Mouse (Mus musculus) forebrain, embryonic 11.5 days (tissue): ENCODE measurements around the gene Slc12a8. TPM values are rescaled to one million over a fixed set of nuclear protein-coding genes. Genes with fewer than 3 reads are reported as not detected.

Experiments used
- ATAC-seq: fragments of 200-750 bp; cut with Nextera tagmentation; replicated peaks from 2 replicates; pipeline ENCODE4 v1.8.0; 2017; ENCODE audit warnings: moderate TSS enrichment; ENCODE audit not compliant: low FRiP score
- DNase-seq: peaks from one replicate; pipeline ENCODE4 v3.0.0-alpha.2; 2017; ENCODE audit warnings: low spot score
- H3K27ac ChIP-seq: fragments of 300-500 bp; sonication (generic); 2 replicates; pipeline ENCODE4 v1.5.1; 2014; ENCODE audit warnings: low read depth, low read length
- H3K27me3 ChIP-seq: fragments of 300-500 bp; sonication (generic); 2 replicates; pipeline ENCODE4 v1.6.1; 2014; ENCODE audit warnings: mild to moderate bottlenecking, low read length, mixed read lengths; ENCODE audit not compliant: control insufficient read depth, insufficient read depth
- H3K36me3 ChIP-seq: fragments of 300-500 bp; sonication (generic); 2 replicates; pipeline ENCODE4 v1.6.1; 2014; ENCODE audit warnings: mild to moderate bottlenecking, low read length, moderate library complexity, mixed read lengths; ENCODE audit not compliant: control insufficient read depth, insufficient read depth
- H3K4me1 ChIP-seq: fragments of 300-500 bp; sonication (generic); replicated peaks from 2 replicates; pipeline ENCODE4 v1.6.1; 2014; ENCODE audit warnings: low read length, mixed read lengths; ENCODE audit not compliant: control insufficient read depth, insufficient read depth
- H3K4me2 ChIP-seq: fragments of 300-500 bp; sonication (generic); 2 replicates; pipeline ENCODE4 v1.6.1; 2014; ENCODE audit warnings: low read depth, mild to moderate bottlenecking, low read length, moderate library complexity, mixed read lengths; ENCODE audit not compliant: severe bottlenecking
- H3K4me3 ChIP-seq: fragments of 300-500 bp; sonication (generic); 2 replicates; pipeline ENCODE4 v1.5.1; 2014; ENCODE audit warnings: low read depth, low read length
- H3K9ac ChIP-seq: fragments of 300-500 bp; sonication (generic); 2 replicates; pipeline ENCODE4 v1.6.1; 2014; ENCODE audit warnings: low read length
- H3K9me3 ChIP-seq: fragments of 300-500 bp; sonication (generic); 2 replicates; pipeline ENCODE4 v1.6.1; 2016; ENCODE audit warnings: low read length, mixed read lengths; ENCODE audit not compliant: control insufficient read depth
- WGBS: fragments of 180-500 bp; shearing (Covaris S2); extraction: QIAGEN DNeasy Blood & Tissue Kit; methylation state at CpG from one replicate; pipeline ENCODE4 v1.1.7; 2014; 5-methylcytosine and 5-hydroxymethylcytosine counted together
- polyA plus RNA-seq: library from polyadenylated mRNA; unstranded; fragments of >200 nt; fragmentation: Nextera tagmentation; extraction: Ambion mirVana; gene quantifications from 2 replicates; pipeline ENCODE4 v1.2.1, GENCODE M21; 2014

The Slc12a8 gene
- polyA plus RNA-seq, 1 experiment from 2014 or later: 1.3 TPM

DNA sequence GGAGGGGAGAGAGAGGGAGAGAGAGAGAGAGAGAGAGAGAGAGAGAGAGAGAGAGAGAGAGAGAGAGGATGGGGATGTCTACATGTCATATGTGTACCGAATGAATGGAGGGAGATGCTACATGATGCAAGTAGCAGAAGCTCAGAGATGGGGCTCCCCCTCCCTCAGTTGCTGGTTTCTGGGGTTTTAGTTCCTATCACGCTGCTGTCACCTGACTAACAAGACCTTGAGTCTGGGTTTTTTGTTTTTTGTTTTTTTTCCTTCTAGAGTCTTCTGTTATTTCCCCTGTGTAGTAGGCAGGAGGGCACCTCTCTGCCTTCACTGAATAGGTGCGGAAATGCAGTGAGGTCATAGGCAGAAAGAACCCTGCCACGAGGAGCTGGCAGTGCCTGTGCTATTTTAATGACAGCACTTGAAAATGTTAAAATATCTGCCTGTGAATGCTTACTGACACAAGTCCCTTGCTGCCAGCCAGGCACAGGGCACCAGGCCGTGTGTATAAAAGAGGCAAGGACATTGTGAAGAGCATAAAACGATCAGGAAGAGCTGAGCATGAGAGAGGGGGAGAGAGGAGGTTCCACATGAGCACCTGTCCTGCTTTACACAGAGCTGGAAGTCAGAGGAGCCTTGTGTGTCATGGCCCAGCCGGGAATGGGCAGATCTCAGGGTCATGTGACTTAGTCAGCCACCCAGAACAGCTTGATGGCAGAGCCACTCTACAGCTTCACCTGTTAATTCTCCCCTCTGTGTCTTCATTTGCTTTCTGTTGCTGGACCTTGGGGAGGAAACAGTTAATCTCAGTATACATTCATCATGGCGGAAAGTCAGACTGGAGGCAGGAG, 89.8 kb downstream of the Slc12a8 start:
- H3K4me3 ChIP-seq: no peak overlapping the region
- no peaks in the 10 kb centered on the region for H3K27me3 ChIP-seq
- no peaks in the 10 kb centered on the region; the same call in 1 of the 2 replicates for H3K9me3 ChIP-seq
- no peaks in the 10 kb centered on the region for H3K36me3 ChIP-seq
- H3K4me1 ChIP-seq: peaks cover 8% of the 10 kb centered on the region; the same call in 1 of the 2 replicates
- peak overlapping the region; percentile 35; the same call in 1 of the 2 replicates for H3K9ac ChIP-seq
- peak overlapping the region; percentile 96 for H3K27ac ChIP-seq
- H3K4me2 ChIP-seq: no peak overlapping the region; the same call in 1 of the 2 replicates
- 26% methylated on average over 8 of the region's 8 CpGs for WGBS
- ATAC-seq: peak; percentile 26
- DNase-seq: no peak

DNA sequence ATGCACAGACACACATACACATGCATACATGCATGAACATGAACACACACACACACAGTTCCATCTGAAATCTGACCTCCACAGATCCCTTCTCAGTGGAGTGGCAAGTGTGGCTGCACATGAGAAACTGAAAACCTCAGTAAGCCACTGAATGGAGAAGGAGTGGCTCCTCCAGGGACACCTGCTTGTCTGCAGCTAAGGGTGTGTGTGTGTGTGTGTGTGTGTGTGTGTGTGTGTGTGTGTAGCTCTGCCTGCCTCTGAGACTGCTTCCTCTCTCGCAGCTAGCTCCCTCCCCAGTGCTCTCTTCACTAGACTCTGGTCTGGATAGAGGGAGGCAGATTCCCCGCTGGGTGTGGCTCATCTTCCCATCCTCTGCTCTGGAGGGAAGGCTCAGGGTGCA, 92.4 kb downstream of the Slc12a8 start:
- H3K4me2 ChIP-seq: no peak overlapping the region
- no peaks in the 10 kb centered on the region for H3K36me3 ChIP-seq
- DNase-seq: no peak
- no peaks in the 10 kb centered on the region for H3K9me3 ChIP-seq
- WGBS: 69% methylated on average over 2 of the region's 2 CpGs
- H3K27me3 ChIP-seq: no peaks in the 10 kb centered on the region
- H3K27ac ChIP-seq: no peak overlapping the region
- no peak overlapping the region for H3K4me3 ChIP-seq
- no peak for ATAC-seq
- H3K4me1 ChIP-seq: peaks cover 8% of the 10 kb centered on the region; the same call in 1 of the 2 replicates
- H3K9ac ChIP-seq: no peak overlapping the region

DNA sequence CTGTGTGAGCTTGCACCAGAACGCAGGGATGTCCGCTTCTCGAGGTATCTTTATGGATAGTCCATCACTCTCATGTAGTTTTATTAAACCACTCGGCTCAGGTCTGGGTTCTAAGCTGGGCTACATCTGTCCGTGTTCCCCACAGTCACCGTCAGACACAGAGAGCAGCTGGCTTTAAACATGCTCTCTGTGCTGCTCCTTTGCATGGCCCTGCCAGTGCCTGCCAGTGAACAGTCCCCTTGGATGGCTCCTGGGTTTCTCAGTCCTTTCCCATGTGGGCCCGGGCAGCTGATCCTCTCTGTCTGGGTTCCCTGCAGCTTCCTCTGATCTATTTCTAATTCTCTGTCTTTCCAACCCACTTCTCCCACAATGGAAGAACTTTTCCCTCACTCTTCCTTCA, 93.3 kb downstream of the Slc12a8 start:
- no peak overlapping the region for H3K4me2 ChIP-seq
- H3K4me3 ChIP-seq: no peak overlapping the region
- no peaks in the 10 kb centered on the region for H3K27me3 ChIP-seq
- no peaks in the 10 kb centered on the region for H3K36me3 ChIP-seq
- DNase-seq (no peak), ATAC-seq (no peak)
- H3K9me3 ChIP-seq: no peaks in the 10 kb centered on the region
- no peak overlapping the region; the same call in 1 of the 2 replicates for H3K9ac ChIP-seq
- peaks cover 8% of the 10 kb centered on the region; the same call in 1 of the 2 replicates for H3K4me1 ChIP-seq
- H3K27ac ChIP-seq: no peak overlapping the region
- WGBS: 86% methylated on average over 7 of the region's 7 CpGs

DNA sequence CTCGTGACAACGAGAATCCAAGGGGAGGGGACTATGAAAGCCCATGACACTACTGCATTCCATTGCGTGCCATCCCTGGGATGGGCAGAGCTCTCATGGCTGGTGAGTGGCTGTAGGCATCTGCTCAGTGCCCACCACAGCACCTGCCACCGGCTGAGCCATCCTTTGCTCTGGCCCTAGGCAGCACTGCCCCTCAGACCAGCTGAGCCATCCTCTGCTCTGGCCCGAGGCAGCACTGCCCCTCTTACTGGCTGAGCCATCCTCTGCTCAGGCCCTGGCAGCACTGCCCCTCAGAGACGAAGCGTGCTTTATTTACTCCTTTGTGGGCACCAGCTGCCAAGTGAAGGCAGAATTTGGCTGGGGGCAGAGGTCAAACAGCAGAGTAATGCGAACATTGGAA, 94.2 kb downstream of the Slc12a8 start:
- Histone ChIP-seq H3K4me3 (no peak overlapping the region), H3K36me3 (no peaks in the 10 kb centered on the region), H3K9me3 (no peaks in the 10 kb centered on the region), H3K4me1 (peaks cover 9% of the 10 kb centered on the region; the same call in 1 of the 2 replicates), H3K4me2 (no peak overlapping the region), H3K27ac (no peak overlapping the region), H3K27me3 (no peaks in the 10 kb centered on the region), H3K9ac (no peak overlapping the region)
- ATAC-seq (no peak), DNase-seq (no peak)
- WGBS: 82% methylated on average over 8 of the region's 8 CpGs

DNA sequence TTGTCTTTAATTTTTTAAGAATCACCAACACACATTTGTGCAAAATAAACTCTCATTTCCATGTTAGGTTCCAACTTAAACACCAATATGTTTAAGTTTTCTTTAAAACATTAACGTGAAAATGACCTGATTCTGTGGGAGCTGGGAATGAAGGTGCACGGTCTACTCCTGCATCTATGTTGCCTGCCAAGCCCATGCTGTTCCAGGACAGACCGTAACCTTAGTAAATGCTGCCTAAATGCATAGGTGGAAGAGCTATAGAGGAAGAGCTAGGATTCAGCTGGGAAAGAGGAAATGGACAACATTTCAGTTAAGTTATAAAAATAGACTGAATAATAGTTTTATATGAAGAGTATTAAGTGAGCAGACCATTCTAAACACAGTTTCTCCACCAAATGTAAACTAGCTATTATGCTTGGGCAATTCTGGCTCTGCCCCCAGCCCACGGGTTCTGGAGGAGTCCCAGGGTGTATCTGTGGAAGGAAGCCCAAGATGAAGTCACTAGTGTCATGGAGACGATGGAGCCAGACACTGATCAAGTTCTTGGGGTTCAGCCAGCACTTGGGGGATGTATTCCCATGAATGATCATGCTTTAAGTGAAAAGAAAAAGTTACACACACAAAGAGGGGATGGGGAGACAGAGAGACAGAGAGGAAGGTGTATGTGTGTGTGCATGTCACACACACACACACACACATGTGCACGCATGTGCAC, 95.1 kb downstream of the Slc12a8 start:
- 93% methylated on average over 6 of the region's 6 CpGs for WGBS
- ATAC-seq (no peak), DNase-seq (no peak)
- Histone ChIP-seq H3K4me3 (no peak overlapping the region), H3K36me3 (no peaks in the 10 kb centered on the region), H3K4me1 (peaks cover 3% of the 10 kb centered on the region; the same call in 1 of the 2 replicates), H3K9me3 (no peaks in the 10 kb centered on the region), H3K27me3 (no peaks in the 10 kb centered on the region), H3K9ac (no peak overlapping the region), H3K27ac (no peak overlapping the region), H3K4me2 (no peak overlapping the region)

DNA sequence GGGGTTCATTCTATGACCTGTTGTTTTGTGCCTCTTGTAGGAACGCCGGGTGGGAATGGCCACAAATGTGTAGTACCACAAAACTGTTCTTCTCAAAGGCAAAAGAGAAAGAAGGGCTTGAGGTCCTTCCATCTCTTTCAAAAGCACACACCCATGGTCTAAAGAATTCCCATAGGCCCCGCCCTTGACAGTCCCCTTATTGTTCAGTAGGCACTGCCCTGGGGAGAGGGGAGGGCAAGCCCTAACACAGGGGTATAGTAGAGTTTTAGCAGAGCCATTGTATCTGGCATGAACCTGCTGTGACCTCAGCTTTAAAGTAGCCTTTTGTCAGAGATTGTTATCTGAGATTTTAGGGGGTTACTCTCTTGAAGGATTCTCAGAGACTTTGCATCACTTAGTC, 98.9 kb downstream of the Slc12a8 start:
- H3K4me1 ChIP-seq: 0 out of 2 replicates have a peak, but pooled peaks cover 2% of the 10 kb centered on the region
- no peak overlapping the region for H3K27ac ChIP-seq
- DNase-seq: no peak
- H3K27me3 ChIP-seq: no peaks in the 10 kb centered on the region
- no peak overlapping the region for H3K4me2 ChIP-seq
- ATAC-seq: no peak
- H3K4me3 ChIP-seq: no peak overlapping the region
- no peak overlapping the region for H3K9ac ChIP-seq
- WGBS: 67% methylated on average over 3 of the region's 3 CpGs
- H3K36me3 ChIP-seq: no peaks in the 10 kb centered on the region
- H3K9me3 ChIP-seq: no peaks in the 10 kb centered on the region

DNA sequence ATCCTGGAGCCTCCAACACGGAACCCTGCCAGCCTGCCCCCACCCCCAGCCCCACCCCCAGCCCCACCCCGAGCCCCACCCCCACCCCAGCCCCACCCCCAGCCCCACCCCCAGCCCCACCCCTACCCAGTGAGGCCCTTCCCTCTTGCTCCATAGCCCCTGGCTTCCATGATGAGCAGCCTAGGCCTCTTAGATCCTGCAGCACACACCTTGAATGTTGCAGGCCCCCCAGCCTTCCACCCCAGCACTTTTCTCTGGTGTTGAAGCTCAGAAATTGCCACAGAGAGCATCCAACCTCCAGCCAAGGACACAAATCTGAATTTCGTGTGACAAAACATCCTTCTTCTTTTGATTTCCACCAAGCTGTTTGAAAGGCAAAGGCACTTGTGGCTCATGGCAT, 104.7 kb downstream of the Slc12a8 start:
- 79% methylated on average over 2 of the region's 3 CpGs for WGBS

DNA sequence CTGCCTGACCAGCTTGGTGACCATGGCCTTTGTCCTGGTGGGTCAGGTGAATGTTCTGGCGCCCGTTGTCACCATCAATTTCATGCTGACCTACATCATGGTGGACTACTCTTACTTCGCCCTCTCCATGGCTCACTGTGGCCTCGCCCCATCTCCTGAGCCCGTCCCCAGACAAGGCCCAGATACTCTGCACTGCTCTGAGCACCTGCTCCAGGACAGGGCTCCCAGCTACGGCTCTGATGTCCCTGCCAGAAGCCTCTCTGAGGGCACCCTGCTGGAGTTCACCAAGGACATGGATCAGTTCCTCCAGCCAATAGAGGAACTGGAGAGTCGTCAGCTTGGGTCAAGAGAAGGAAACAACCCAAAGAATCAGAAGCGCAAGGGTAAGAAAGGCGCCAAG, 107.5 kb downstream of the Slc12a8 start:
- Histone ChIP-seq H3K27me3 (no peaks in the 10 kb centered on the region), H3K4me2 (no peak overlapping the region), H3K9ac (no peak overlapping the region), H3K4me1 (no peaks in the 10 kb centered on the region), H3K36me3 (no peaks in the 10 kb centered on the region), H3K9me3 (no peaks in the 10 kb centered on the region), H3K27ac (no peak overlapping the region), H3K4me3 (no peak overlapping the region)
- ATAC-seq: no peak
- DNase-seq: no peak
- WGBS: 94% methylated on average over 9 of the region's 9 CpGs

More for the DNA sequence above, 104.7 kb downstream of the Slc12a8 start:
- Histone ChIP-seq H3K27ac (no peak overlapping the region), H3K9ac (no peak overlapping the region), H3K4me2 (no peak overlapping the region), H3K4me1 (no peaks in the 10 kb centered on the region), H3K4me3 (no peak overlapping the region), H3K9me3 (no peaks in the 10 kb centered on the region), H3K27me3 (no peaks in the 10 kb centered on the region), H3K36me3 (no peaks in the 10 kb centered on the region)
- ATAC-seq (no peak), DNase-seq (no peak)
